Mouse (Mus musculus): ENCODE measurements around the gene Pdk1. TPM values are rescaled to one million over a fixed set of nuclear protein-coding genes. Genes with fewer than 3 reads are reported as not detected.
"Not testable (repeated sequence)": the region's sequence is repeated elsewhere in the genome, so short reads cannot be mapped to it uniquely, and the experiment has no call there.

The Pdk1 gene
- total RNA-seq (2021), result 100 to 1,000 TPM; 115 to 116 TPM

DNA sequence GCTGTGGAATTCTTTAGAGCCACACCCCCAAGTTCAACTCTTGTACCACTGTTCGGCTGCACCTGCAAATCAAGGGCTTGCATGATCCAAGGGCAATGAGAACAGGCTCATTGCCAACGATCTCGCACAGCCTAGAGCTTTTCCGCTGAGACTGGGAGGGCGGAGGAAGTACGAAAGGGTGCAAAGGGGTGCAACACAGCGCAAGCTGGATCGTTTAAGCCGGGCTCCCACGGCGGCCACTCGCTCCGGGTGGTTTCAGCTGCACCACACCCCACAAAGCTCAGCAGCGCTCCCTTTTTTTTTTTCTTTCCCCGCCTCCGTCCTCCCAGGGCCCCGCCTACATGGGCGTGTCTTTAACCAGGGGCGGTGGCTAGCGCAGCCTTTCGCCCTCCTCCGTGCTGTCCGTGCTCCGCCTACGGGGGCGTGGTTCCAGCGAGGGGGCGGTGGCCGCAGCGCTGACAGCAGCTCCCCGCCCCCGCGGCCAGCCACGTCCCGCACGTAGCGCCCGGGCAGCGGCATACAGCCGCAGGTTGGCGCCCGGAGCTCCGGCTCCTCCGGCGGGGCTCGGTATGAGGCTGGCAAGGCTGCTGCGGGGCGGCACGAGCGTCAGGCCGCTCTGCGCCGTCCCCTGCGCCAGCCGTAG is at the start of gene Pdk1:
TSS of gene Pdk1 (plus strand) at position 424 of the 643 bp plus-strand sequence.
- peak; percentile 96 for DNase-seq (ENCODE audit: low spot score)
- intact Hi-C loops (cut with DNase I), result loop anchor here (10.0 kb wide), 1 partner anchor 1402 kb away; the partner anchor contains the start of gene Sp9

GRCm38 (mm10) chr2:71824146-71824545 is 48.9 kb upstream of the Pdk1 start:
- intact Hi-C loops (cut with DNase I), result no loop called here

GRCm38 (mm10) chr2:71827711-71828110 is 45.3 kb upstream of the Pdk1 start:
- intact Hi-C loops (cut with DNase I), result no loop called here
- DNase-seq (ENCODE audit: low spot score), result no peak

More at GRCm38 (mm10) chr2:71824146-71824545, 48.9 kb upstream of the Pdk1 start:
- no peak for DNase-seq (ENCODE audit: low spot score)

DNA sequence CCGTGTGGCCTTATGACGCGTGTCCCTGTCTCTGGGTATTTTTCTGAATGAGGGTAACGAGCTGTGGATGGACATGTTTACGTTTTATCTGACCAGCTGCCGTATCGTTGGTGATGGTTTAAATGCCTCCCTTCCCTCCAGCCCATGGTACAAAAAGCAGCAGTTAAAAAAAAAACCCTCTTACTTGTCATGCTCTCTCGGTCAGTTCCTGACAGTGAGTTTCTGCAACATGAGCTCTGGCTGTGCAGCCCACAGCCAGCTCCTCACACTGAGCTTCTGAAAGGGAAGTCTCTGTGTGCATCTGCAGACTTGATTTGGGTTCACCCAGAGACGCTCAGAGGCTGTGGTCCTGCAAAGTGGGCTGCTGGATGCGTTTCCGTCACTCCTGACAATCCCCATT is 44.1 kb upstream of the Pdk1 start:
- intact Hi-C loops (cut with DNase I), result no loop called here
- DNase-seq (ENCODE audit: low spot score), result no peak

- intact Hi-C loops (cut with DNase I), result no loop called here
- DNase-seq (ENCODE audit: low spot score), result no peak
These were observed 39.4 kb upstream of the Pdk1 start for GRCm38 (mm10) chr2:71833626-71834025.

GRCm38 (mm10) chr2:71834371-71834770 is 38.7 kb upstream of the Pdk1 start:
- intact Hi-C loops (cut with DNase I), result no loop called here
- no peak for DNase-seq (ENCODE audit: low spot score)

- no peak for DNase-seq (ENCODE audit: low spot score)
- intact Hi-C loops (cut with DNase I), result loop anchor here (5.0 kb wide), 1 partner anchor 238 kb away; no protein-coding TSS in a partner anchor
These were observed 37.5 kb upstream of the Pdk1 start for GRCm38 (mm10) chr2:71835556-71835955.

DNA sequence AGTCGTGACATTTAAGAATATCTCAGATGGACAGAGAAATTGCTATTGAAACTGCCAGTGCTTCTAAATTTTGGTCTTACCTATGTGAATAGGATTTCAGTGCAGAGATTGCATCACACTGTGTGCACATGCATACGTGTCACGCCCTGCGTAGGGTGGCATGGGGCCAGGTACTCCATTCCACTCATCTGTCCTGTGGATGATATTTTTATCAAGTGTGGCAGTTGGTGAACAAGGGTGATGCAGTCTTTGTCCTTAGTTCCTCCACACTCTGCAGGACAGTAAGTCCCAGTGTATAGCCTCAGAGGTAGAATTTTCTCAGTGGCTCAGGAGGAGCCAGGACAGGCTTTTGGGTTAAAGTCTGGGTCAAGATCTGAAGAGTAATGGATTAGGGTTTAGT is 36.8 kb upstream of the Pdk1 start:
- DNase-seq (ENCODE audit: low spot score), result no peak
- intact Hi-C loops (cut with DNase I), result loop anchor here (5.0 kb wide), 1 partner anchor 239 kb away; no protein-coding TSS in a partner anchor

GRCm38 (mm10) chr2:71837261-71837660 is 35.8 kb upstream of the Pdk1 start:
- intact Hi-C loops (cut with DNase I), result loop anchor here (5.0 kb wide), 1 partner anchor 240 kb away; no protein-coding TSS in a partner anchor
- DNase-seq (ENCODE audit: low spot score), result no peak

GRCm38 (mm10) chr2:71837791-71838190 is 35.2 kb upstream of the Pdk1 start:
- intact Hi-C loops (cut with DNase I), result loop anchor here (5.0 kb wide), 1 partner anchor 240 kb away; no protein-coding TSS in a partner anchor
- no peak for DNase-seq (ENCODE audit: low spot score)

- intact Hi-C loops (cut with DNase I), result no loop called here
- no peak for DNase-seq (ENCODE audit: low spot score)
These were observed 29.7 kb upstream of the Pdk1 start for GRCm38 (mm10) chr2:71843316-71843715.

DNA sequence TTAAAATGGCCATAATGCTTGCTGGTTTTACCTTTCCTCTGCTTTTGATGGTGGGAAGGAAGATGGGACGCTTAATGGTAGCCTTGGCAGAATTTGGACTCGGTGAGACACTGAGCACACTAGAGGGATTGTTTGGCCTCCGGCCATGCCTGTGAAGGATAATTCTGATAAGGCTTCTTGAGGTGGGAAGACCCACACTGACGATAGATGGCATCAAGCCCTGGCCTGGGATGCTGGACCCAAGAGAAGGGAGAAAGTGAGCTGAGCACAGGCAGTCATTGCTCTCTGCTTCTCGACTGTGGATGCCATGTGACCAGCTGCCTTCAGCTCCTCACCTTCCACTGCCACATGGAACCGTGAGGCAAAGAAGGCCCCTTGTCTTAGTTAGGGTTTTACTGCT is 28.1 kb upstream of the Pdk1 start:
- no peak for DNase-seq (ENCODE audit: low spot score)
- intact Hi-C loops (cut with DNase I), result no loop called here

DNA sequence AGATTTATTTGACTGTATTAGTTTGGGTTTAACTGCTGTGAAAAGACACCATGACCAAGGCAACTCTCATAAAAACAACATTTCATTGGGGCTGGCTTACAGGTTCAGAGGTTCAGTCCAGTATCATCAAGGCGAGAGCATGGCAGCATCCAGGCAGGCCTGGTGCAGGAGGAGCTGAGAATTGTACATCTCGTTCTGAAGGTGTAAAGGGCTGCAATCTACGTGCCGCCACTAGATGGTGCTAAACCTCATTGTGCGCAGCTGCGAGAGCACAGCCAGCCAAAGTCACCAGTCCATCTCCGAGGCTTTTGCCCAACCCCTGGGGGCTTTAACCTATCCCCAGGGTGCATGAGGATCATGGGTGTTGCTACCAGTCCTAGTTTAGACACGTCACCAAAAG is 20.9 kb upstream of the Pdk1 start:
- intact Hi-C loops (cut with DNase I), result loop anchor here (5.0 kb wide), 1 partner anchor 105 kb away; no protein-coding TSS in a partner anchor
- not testable (repeated sequence) for DNase-seq (ENCODE audit: low spot score)

GRCm38 (mm10) chr2:71855076-71855475 is 17.9 kb upstream of the Pdk1 start:
- no peak for DNase-seq (ENCODE audit: low spot score)
- intact Hi-C loops (cut with DNase I), result no loop called here

GRCm38 (mm10) chr2:71863531-71864173 is 9.4 kb upstream of the Pdk1 start:
- intact Hi-C loops (cut with DNase I), result no loop called here
- DNase-seq (ENCODE audit: low spot score), result no peak

GRCm38 (mm10) chr2:71865022-71865421 is 8.0 kb upstream of the Pdk1 start:
- no peak for DNase-seq (ENCODE audit: low spot score)
- intact Hi-C loops (cut with DNase I), result no loop called here

GRCm38 (mm10) chr2:71865935-71866334 is 7.1 kb upstream of the Pdk1 start:
- DNase-seq (ENCODE audit: low spot score), result no peak
- intact Hi-C loops (cut with DNase I), result no loop called here

DNA sequence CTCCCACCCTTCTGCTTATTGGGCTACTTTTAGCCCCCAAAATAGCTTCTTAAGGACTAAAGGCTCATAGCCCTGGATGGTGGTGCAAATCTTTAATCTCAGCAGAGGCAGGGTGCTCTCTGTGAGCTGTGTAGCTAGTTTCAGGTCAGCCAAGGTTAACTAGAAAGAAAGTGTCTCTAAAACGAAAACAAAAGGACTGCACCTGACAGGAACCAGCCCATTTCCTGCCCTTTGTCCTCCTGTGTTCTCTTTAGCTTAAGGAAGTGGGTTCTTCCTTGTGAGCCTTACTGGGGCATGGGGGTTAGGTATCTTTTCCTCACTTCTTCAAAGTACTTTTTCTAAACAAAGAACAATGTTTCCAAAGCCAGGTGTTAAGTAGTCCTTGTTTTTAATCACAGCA is 6.5 kb upstream of the Pdk1 start:
- intact Hi-C loops (cut with DNase I), result no loop called here
- DNase-seq (ENCODE audit: low spot score), result no peak

DNA sequence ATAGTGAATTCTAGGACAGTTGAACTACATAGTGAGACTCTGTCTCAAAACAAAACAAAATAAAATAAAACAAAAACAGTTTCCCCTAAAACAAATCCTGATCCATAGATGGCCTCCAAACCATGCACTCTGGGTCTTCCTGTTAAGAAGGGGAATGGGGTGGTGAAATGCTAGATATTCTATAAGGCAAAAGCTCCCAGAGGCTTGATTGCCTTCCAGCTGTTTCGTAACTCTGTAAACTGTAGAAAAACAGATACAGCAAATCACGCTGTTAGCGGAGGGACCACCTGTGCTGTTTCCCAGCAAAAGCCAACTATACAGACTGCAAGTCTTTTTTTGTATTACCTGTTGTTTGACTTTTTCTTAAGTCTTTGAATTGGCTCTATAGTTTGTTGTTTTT is 6.0 kb upstream of the Pdk1 start:
- no peak for DNase-seq (ENCODE audit: low spot score)
- intact Hi-C loops (cut with DNase I), result no loop called here

DNA sequence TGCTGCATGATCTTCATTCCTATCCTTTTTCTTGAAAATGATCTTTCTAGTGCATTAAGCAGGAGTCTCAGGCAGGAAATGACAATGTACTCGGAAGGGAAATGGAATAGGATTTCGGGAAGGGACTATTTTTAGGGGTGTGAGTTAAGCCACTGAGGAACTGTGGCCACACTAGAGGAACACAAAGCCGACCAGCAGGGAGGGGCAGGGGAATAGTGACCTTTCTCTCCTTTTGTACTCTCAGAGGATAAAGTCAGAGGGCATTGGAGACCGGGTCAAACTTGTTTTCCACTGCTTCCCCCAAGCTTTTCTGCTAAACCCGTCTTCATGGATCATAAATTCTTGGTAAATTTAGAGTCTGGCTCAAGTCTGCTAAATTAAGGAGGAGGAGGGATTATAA is 5.5 kb upstream of the Pdk1 start:
- intact Hi-C loops (cut with DNase I), result no loop called here
- peak; percentile 8 for DNase-seq (ENCODE audit: low spot score)

GRCm38 (mm10) chr2:71868256-71868655 is 4.8 kb upstream of the Pdk1 start:
- DNase-seq (ENCODE audit: low spot score), result no peak
- intact Hi-C loops (cut with DNase I), result no loop called here

Data from heart, postnatal 25 days (tissue).